Mouse (Mus musculus) liver, embryonic 14.5 days (tissue): ENCODE data around the gene Calm4. TPM values are rescaled to one million over a fixed set of nuclear protein-coding genes. Genes with fewer than 3 reads are reported as not detected.
"Not testable (repeated sequence)": the region's sequence is repeated elsewhere in the genome, so short reads cannot be mapped to it uniquely, and the experiment has no call there.

Experiments
- ATAC-seq: fragments of 200-750 bp; cut with Nextera tagmentation; 2 replicates; pipeline ENCODE4 v1.8.0; 2017; ENCODE audit warnings: moderate number of reproducible peaks, mild to moderate bottlenecking, moderate library complexity; ENCODE audit not compliant: insufficient read depth
- DNase-seq, 3 experiments: peaks; one replicate each; pipeline ENCODE4 v3.0.0-alpha.2; 2012 to 2013; ENCODE audit warnings: low read depth in 3 of 3, low spot score in 3 of 3
- H3K27ac ChIP-seq: fragments of 300-500 bp; sonication (generic); 2 replicates; pipeline ENCODE4 v1.5.1; 2014; ENCODE audit warnings: moderate library complexity, mild to moderate bottlenecking, control low read depth, inconsistent platforms
- H3K27me3 ChIP-seq: fragments of 300-500 bp; sonication (generic); 2 replicates; pipeline ENCODE4 v1.6.1; 2014; ENCODE audit warnings: mild to moderate bottlenecking, low read length, moderate library complexity; ENCODE audit not compliant: control insufficient read depth, insufficient read depth
- H3K36me3 ChIP-seq: fragments of 300-500 bp; sonication (generic); replicated peaks from 2 replicates; pipeline ENCODE4 v1.6.1; 2014; ENCODE audit warnings: low read depth; ENCODE audit not compliant: control insufficient read depth, insufficient read depth
- H3K4me1 ChIP-seq, 2 experiments: fragments of 200-500 bp in 1 of 2; fragments of 300-500 bp in 1 of 2; sonication (generic) in 1 of 2; replicated peaks; 2 replicates each; pipeline ENCODE4 v1.6.1; 2012 to 2014; ENCODE audit warnings: antibody characterized with exemption in 1 of 2, inconsistent platforms in 1 of 2, low read length in 1 of 2; ENCODE audit not compliant: control insufficient read depth in 2 of 2, insufficient read depth in 2 of 2
- H3K4me2 ChIP-seq: fragments of 300-500 bp; sonication (generic); 2 replicates; pipeline ENCODE4 v1.6.1; 2014; ENCODE audit warnings: low read depth, mild to moderate bottlenecking, control low read depth, moderate library complexity
- H3K4me3 ChIP-seq, 2 experiments: fragments of 200-500 bp in 1 of 2; fragments of 300-500 bp in 1 of 2; sonication (generic) in 1 of 2; 2 replicates each; pipeline ENCODE4 v1.5.1; 2012 to 2014; ENCODE audit warnings: low read depth in 2 of 2, low read length in 2 of 2, mild to moderate bottlenecking in 2 of 2, control low read depth in 1 of 2, inconsistent platforms in 1 of 2, moderate library complexity in 1 of 2; ENCODE audit not compliant: insufficient read depth in 1 of 2
- H3K9ac ChIP-seq: fragments of 300-500 bp; sonication (generic); replicated peaks from 2 replicates; pipeline ENCODE4 v1.6.1; 2014; ENCODE audit warnings: mild to moderate bottlenecking, control low read depth, moderate library complexity
- H3K9me3 ChIP-seq: fragments of 300-500 bp; sonication (generic); 2 replicates; pipeline ENCODE4 v1.6.1; 2016; ENCODE audit warnings: low read length, mixed read lengths; ENCODE audit not compliant: control insufficient read depth
- CTCF ChIP-seq: IDR thresholded peaks from 2 replicates; pipeline ENCODE4 v1.5.1; 2016; ENCODE audit warnings: antibody characterized with exemption, low read depth, control low read depth
- EP300 ChIP-seq: IDR thresholded peaks from 2 replicates; pipeline ENCODE4 v1.6.1; 2016; ENCODE audit warnings: antibody characterized with exemption, low read depth
- WGBS: fragments of 180-500 bp; shearing (Covaris S2); extraction: QIAGEN DNeasy Blood & Tissue Kit; methylation state at CpG from one replicate; pipeline ENCODE4 v1.1.7; 2014; ENCODE audit not compliant: insufficient replicate concordance; 5-methylcytosine and 5-hydroxymethylcytosine counted together
- polyA plus RNA-seq, 2 experiments: library from polyadenylated mRNA; depleted of rRNA in 1 of 2; stranded (reverse) in 1 of 2; unstranded in 1 of 2; fragments of >200 nt; fragmentation: Nextera tagmentation in 1 of 2; extraction: Ambion mirVana in 1 of 2; gene quantifications; 2 replicates each; pipeline versions ENCODE4 v1.2.1 to v1.2.3; 2012 to 2014

Gene Calm4
- polyA plus RNA-seq, 2 experiments: not detected

DNA sequence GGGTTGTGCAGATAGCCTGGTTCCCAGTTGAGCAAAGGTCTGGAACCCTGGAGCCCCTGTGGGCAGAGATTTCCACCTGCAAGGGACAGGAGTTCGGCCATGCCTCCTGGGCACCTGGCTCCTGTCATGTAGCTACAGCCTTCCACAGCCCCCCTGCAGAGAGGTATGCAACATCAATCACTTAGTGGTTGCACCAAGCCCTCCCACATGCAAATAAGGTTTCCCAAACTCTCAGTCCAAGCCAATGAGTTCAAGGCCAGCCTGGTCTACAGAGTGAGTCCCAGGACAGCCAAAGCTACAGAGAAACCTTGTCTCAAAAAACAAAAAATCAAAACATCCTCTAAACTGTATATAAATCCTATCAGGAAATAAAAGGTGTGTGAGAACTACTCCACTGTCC, 12.8 kb downstream of the Calm4 start:
- WGBS: 69% methylated on average over 1 of the region's 1 CpGs
- no peak for ATAC-seq

DNA sequence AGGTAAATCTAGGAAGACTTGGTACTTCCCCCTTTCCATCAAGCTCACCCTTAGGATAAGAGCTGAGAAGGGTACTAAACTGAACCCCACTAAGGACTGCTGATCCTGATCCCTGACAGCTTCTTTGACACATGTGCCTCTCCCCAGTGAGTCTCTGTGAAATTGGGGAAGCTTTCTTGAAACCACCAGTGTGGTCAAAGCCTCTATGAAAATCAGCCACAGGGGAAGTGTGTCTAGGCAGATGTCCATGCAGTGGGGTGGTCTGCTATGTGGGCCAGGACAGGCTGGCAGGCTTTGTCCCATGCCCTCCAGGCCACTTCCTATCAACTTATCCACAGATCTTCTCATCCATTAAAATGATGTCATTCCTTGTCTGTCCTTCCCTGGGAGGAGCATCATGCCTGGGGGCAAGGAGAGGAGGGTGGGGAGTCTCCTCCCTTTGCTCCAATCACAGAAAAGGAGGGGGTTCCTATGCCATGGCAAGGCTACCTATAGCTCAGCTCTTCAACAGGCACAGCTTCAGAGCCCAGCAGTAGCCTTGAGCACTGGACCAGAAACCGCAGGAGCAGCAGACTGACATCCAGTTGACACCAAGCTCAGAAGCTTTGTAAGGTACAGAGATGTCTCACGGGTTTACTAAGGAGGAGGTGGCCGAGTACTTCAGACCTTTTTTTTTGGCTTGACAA, 16.2 kb downstream of the Calm4 start, which contains the start of gene Calm5:
Calm5 (plus strand) TSS at position 526 of the 686 bp plus-strand sequence.
- WGBS: 35% methylated on average over 3 of the region's 3 CpGs
- not testable (repeated sequence) for H3K9me3 ChIP-seq, H3K4me1 ChIP-seq, DNase-seq, ATAC-seq, H3K9ac ChIP-seq, H3K4me3 ChIP-seq, H3K36me3 ChIP-seq, H3K4me2 ChIP-seq, H3K27ac ChIP-seq, H3K27me3 ChIP-seq

More for the DNA sequence above, 12.8 kb downstream of the Calm4 start:
- Histone ChIP-seq H3K36me3 (no peaks in the 10 kb centered on the region), H3K4me3 (no peak overlapping the region), H3K27ac (no peak overlapping the region), H3K4me2 (no peak overlapping the region), H3K9me3 (no peaks in the 10 kb centered on the region), H3K27me3 (no peaks in the 10 kb centered on the region), H3K9ac (no peak overlapping the region), H3K4me1 (no peaks in the 10 kb centered on the region; a peak in 1 of 4 replicates)
- DNase-seq: no peak
- TF ChIP-seq CTCF: no peak
- no peak for TF ChIP-seq EP300

DNA sequence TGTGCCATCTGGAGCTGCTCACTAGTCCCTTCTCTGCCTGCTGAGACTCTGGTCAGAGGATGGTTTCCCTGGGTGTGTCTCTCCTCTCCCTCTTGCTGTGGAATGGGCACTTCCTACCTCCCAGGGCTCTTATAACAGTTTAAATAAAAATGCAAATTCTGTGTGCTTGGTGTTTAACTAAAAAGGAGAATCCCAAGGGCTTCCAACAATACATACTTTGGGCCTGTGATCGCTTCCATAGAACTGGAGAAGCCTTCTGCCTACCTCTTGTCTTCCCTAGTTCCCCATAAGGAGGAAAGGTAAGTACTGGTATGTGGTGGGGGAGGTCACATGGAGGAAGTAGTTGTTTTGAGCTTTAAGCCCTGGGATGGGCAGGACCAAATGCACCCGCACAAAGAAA, 17.3 kb downstream of the Calm4 start:
- no peak for DNase-seq
- no peak overlapping the region for H3K4me2 ChIP-seq

DNA sequence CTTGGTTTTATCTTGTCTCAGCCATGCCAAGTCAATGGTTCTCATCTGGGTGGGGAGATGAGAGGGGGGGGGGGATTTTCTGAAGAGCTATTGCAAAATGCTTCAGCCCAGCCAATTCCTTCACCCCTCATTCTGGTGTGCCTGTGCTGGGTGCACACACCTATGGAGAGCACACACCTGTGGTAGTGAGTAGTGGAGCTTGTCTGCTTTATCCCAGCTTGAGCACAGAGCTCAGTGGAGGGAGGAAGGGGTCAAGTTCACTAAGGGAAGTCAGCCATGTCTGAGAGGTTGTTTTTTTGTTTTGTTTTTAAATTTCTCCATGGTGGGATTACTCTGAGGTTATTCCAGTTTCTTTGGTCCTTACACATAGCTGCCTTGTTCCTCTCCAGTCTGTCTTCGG, 18.7 kb downstream of the Calm4 start:
- DNase-seq (no peak), ATAC-seq (no peak)
- Histone ChIP-seq H3K27me3 (no peaks in the 10 kb centered on the region), H3K27ac (no peak overlapping the region), H3K4me2 (no peak overlapping the region), H3K36me3 (no peaks in the 10 kb centered on the region), H3K9ac (peak overlapping the region; percentile 18; the same call in 1 of the 2 replicates), H3K4me1 (peaks cover 6 to 13% of the 10 kb centered on the region in 2 experiments), H3K4me3 (no peak overlapping the region), H3K9me3 (no peaks in the 10 kb centered on the region)
- no peak for TF ChIP-seq EP300
- TF ChIP-seq CTCF: no peak
- WGBS: 71% methylated on average over 1 of the region's 1 CpGs

More for the DNA sequence above, 17.3 kb downstream of the Calm4 start:
- Histone ChIP-seq H3K27ac (no peak overlapping the region), H3K4me1 (peaks cover 0 to 4% of the 10 kb centered on the region in 2 experiments; a peak in 1 of 4 replicates), H3K36me3 (no peaks in the 10 kb centered on the region), H3K27me3 (no peaks in the 10 kb centered on the region), H3K9me3 (no peaks in the 10 kb centered on the region), H3K9ac (no peak overlapping the region), H3K4me3 (no peak overlapping the region)
- ATAC-seq: no peak
- no peak for TF ChIP-seq EP300
- TF ChIP-seq CTCF: no peak
- 51% methylated on average over 2 of the region's 2 CpGs for WGBS

DNA sequence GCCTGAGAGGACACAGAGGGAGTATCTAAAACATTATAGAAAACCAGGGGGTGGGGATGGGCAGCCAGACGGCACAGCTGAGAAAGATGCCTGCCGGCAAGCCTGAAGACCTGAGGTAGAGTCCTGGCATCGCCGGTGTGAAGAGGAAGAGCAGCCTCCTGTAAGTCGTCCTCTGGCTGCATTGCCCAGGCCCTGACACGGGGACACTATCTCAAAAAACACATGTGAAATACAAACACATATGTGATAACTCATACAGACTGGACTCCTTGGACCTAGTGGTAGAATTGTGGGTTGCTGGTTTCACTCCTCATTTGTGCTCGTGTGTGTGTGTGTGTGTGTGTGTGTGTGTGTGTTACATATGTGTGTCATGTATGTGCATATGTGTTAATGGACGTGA, 23.7 kb downstream of the Calm4 start:
- no peaks in the 10 kb centered on the region for H3K9me3 ChIP-seq
- H3K4me2 ChIP-seq: peak overlapping the region; percentile 42
- WGBS: 45% methylated on average over 8 of the region's 8 CpGs
- H3K4me1 ChIP-seq: peaks cover 46 to 52% of the 10 kb centered on the region in 2 experiments
- peak overlapping the region; percentile 55 for H3K27ac ChIP-seq
- no peaks in the 10 kb centered on the region for H3K27me3 ChIP-seq
- peak; percentile 74 for ATAC-seq
- peak in 2 of 3 experiments; percentile 48 to 62 for DNase-seq
- no peak overlapping the region for H3K4me3 ChIP-seq
- no peaks in the 10 kb centered on the region for H3K36me3 ChIP-seq
- TF ChIP-seq EP300 (peak; percentile 51), CTCF (peak; percentile 47)
- peak overlapping the region; percentile 29; the same call in 1 of the 2 replicates for H3K9ac ChIP-seq
